ENCODE assay signal across 8 mouse cellular contexts in genomic region chr3:136007846-136008245, GRCm38 (mm10).
DNase-seq lines count a peak whose midpoint lies in the region; ATAC-seq and TF ChIP-seq lines count a peak whose summit lies in the region.

No protein-coding gene starts in this region.

- WGBS in kidney, adult 2 months = 28% methylated on average over 9 of the region's 9 CpGs
- WGBS in intestine, embryonic 15.5 days = 14% methylated on average over 9 of the region's 9 CpGs
- WGBS in limb, embryonic 14.5 days = 24% methylated on average over 9 of the region's 9 CpGs
- 13% methylated on average over 9 of the region's 9 CpGs for WGBS in stomach, embryonic 16.5 days

- no peaks in the 10 kb centered on the region for H3K36me3 ChIP-seq in kidney, adult 2 months (ENCODE audit: control insufficient read depth, insufficient read depth, low read length)
- no peaks in the 10 kb centered on the region for H3K36me3 ChIP-seq in intestine, embryonic 15.5 days
- H3K36me3 ChIP-seq in limb, embryonic 14.5 days (ENCODE audit: control insufficient read depth, insufficient read depth, low read length) = no peaks in the 10 kb centered on the region
- no peaks in the 10 kb centered on the region for H3K36me3 ChIP-seq in stomach, embryonic 16.5 days (ENCODE audit: control insufficient read depth, insufficient read depth, low read length)

- TF ChIP-seq POLR2A in kidney, adult 2 months (IDR thresholded peaks at IDR 0.05; ENCODE audit: low read depth, low read length) = no peak
- TF ChIP-seq POLR2A in limb, embryonic 14.5 days (IDR thresholded peaks at IDR 0.05; ENCODE audit: borderline replicate concordance, extremely low read depth, insufficient read depth, insufficient read length) = no peak

- no peak overlapping the region for H3K4me3 ChIP-seq in kidney, adult 2 months (ENCODE audit: insufficient read depth, low read depth, low read length)
- no peak overlapping the region for H3K4me3 ChIP-seq in intestine, embryonic 15.5 days (replicated peaks)
- H3K4me3 ChIP-seq in limb, embryonic 14.5 days (replicated peaks; ENCODE audit: low read length) = no peak overlapping the region
- peak overlapping the region; percentile 15 for H3K4me3 ChIP-seq in stomach, embryonic 16.5 days (replicated peaks; ENCODE audit: low read length)

- H3K27ac ChIP-seq in kidney, adult 2 months (ENCODE audit: insufficient read depth, low read depth, low read length) = no peak overlapping the region
- H3K27ac ChIP-seq in intestine, embryonic 15.5 days = no peak overlapping the region
- H3K27ac ChIP-seq in limb, embryonic 14.5 days (replicated peaks; ENCODE audit: low read depth, low read length) = no peak overlapping the region
- H3K27ac ChIP-seq in stomach, embryonic 16.5 days (ENCODE audit: low read length) = peak overlapping the region; percentile 49; the same call in 1 of the 2 replicates

- no peak overlapping the region for H3K9ac ChIP-seq in intestine, embryonic 15.5 days
- H3K9ac ChIP-seq in limb, embryonic 14.5 days (ENCODE audit: low read depth, low read length, severe bottlenecking) = no peak overlapping the region
- peak overlapping the region; percentile 48 for H3K9ac ChIP-seq in stomach, embryonic 16.5 days (ENCODE audit: low read length)

- H3K27me3 ChIP-seq in kidney, adult 2 months (replicated peaks; ENCODE audit: control insufficient read depth, insufficient read depth, low read length) = no peaks in the 10 kb centered on the region
- no peaks in the 10 kb centered on the region for H3K27me3 ChIP-seq in intestine, embryonic 15.5 days (replicated peaks)
- H3K27me3 ChIP-seq in limb, embryonic 14.5 days (ENCODE audit: control insufficient read depth, insufficient read depth, low read length) = no peaks in the 10 kb centered on the region
- no peaks in the 10 kb centered on the region for H3K27me3 ChIP-seq in stomach, embryonic 16.5 days (ENCODE audit: control insufficient read depth, insufficient read depth, low read length)

- no peaks in the 10 kb centered on the region for H3K9me3 ChIP-seq in intestine, embryonic 15.5 days
- H3K9me3 ChIP-seq in limb, embryonic 14.5 days (ENCODE audit: control insufficient read depth, low read length) = no peaks in the 10 kb centered on the region
- no peaks in the 10 kb centered on the region; the same call in 1 of the 2 replicates for H3K9me3 ChIP-seq in stomach, embryonic 16.5 days (replicated peaks; ENCODE audit: control insufficient read depth, low read length)

- DNase-seq in kidney, adult 2 months = peak; percentile 0
- no peak for DNase-seq in kidney, postnatal 36 days
- peak; percentile 51 for DNase-seq in cerebellum, adult 11-12 months
- DNase-seq in frontal cortex, postnatal 10 days (ENCODE audit: low spot score in 2 of 2) = peak; percentile 41 to 65
- peak; percentile 81 for DNase-seq in limb, embryonic 14.5 days (ENCODE audit: low spot score)

- peak overlapping the region; percentile 44 for H3K4me2 ChIP-seq in intestine, embryonic 15.5 days (replicated peaks)
- H3K4me2 ChIP-seq in limb, embryonic 14.5 days (replicated peaks; ENCODE audit: low read depth, low read length, severe bottlenecking) = peak overlapping the region; percentile 35
- H3K4me2 ChIP-seq in stomach, embryonic 16.5 days (ENCODE audit: low read depth, low read length) = peak overlapping the region; percentile 46

- ATAC-seq in intestine, embryonic 15.5 days = peak; percentile 89
- ATAC-seq in limb, embryonic 14.5 days (ENCODE audit: low FRiP score, low read depth) = 0 out of 2 replicates have a peak, but pooled peaks have one; percentile 60
- ATAC-seq in stomach, embryonic 16.5 days (ENCODE audit: insufficient read depth, low FRiP score) = peak; percentile 85
- no peak for ATAC-seq in erythroblast, adult 5-6 weeks (replicated peaks; ENCODE audit: low FRiP score, poor library complexity, severe bottlenecking)

- no peaks in the 10 kb centered on the region for H3K4me1 ChIP-seq in kidney, adult 2 months (ENCODE audit: control insufficient read depth, insufficient read depth, low read length)
- peaks cover 8% of the 10 kb centered on the region for H3K4me1 ChIP-seq in intestine, embryonic 15.5 days (replicated peaks)
- peaks cover 3% of the 10 kb centered on the region; the same call in 1 of the 2 replicates for H3K4me1 ChIP-seq in limb, embryonic 14.5 days (ENCODE audit: control insufficient read depth, insufficient read depth, low read length)
- H3K4me1 ChIP-seq in stomach, embryonic 16.5 days (ENCODE audit: control insufficient read depth, insufficient read depth, low read length) = peaks cover 7% of the 10 kb centered on the region

- TF ChIP-seq CTCF in kidney, adult 2 months (conservative IDR thresholded peaks at IDR 0.05; ENCODE audit: insufficient read depth, insufficient read length, low read depth, low read length) = no peak

Comparison
In these comparisons a context has a peak if more than half of its experiments do, and no peak if none do; other contexts are left out.
1. DNase-seq: peak in kidney, adult 2 months (single experiment), cerebellum, adult 11-12 months (single experiment), frontal cortex, postnatal 10 days (2 of 2) and limb, embryonic 14.5 days (single experiment); none in kidney, postnatal 36 days (0 of 2).
2. Peak in every context shown above with its lines, with median percentiles within 50 percentile points of each other: H3K4me2 ChIP-seq.